Mouse (Mus musculus) MEL (cell line): Measurements from ENCODE around the gene Tmod1. TPM values are rescaled to one million over a fixed set of nuclear protein-coding genes. Genes with fewer than 3 reads are reported as not detected.

Experiments
- DNase-seq: peaks from one replicate; pipeline ENCODE4 v3.0.0; 2011; ENCODE audit warnings: low read depth, low spot score
- H3K27ac ChIP-seq: 2 replicates; pipeline ENCODE4 v1.5.1; 2012; ENCODE audit warnings: low read depth, mild to moderate bottlenecking, control low read depth, low read length, moderate library complexity; ENCODE audit not compliant: control insufficient read depth
- H3K27me3 ChIP-seq, 2 experiments: fragments of 150-350 bp in 1 of 2; sonication (generic) in 1 of 2; 2 replicates each; pipeline ENCODE4 v1.6.1; 2012; ENCODE audit warnings: low read length in 2 of 2, mild to moderate bottlenecking in 2 of 2, improper control_type of control experiment in 1 of 2, moderate library complexity in 1 of 2; ENCODE audit not compliant: insufficient read depth in 2 of 2, control insufficient read depth in 1 of 2
- H3K36me3 ChIP-seq, 2 experiments: 2 replicates each; pipeline ENCODE4 v1.6.1; 2012 to 2014; ENCODE audit warnings: low read length in 2 of 2, improper control_type of control experiment in 1 of 2, inconsistent platforms in 1 of 2, mild to moderate bottlenecking in 1 of 2; ENCODE audit not compliant: insufficient read depth in 2 of 2, control insufficient read depth in 1 of 2
- H3K4me1 ChIP-seq, 2 experiments: fragments of 150-350 bp in 1 of 2; sonication (generic) in 1 of 2; 2 replicates each; pipeline ENCODE4 v1.6.1; 2012; ENCODE audit warnings: low read length in 2 of 2, improper control_type of control experiment in 1 of 2, mild to moderate bottlenecking in 1 of 2; ENCODE audit not compliant: insufficient read depth in 2 of 2, control insufficient read depth in 1 of 2
- H3K4me3 ChIP-seq, 2 experiments: fragments of 150-350 bp in 1 of 2; sonication (generic) in 1 of 2; 2 replicates each; pipeline ENCODE4 v1.5.1; 2012; ENCODE audit warnings: low read depth in 2 of 2, low read length in 2 of 2, mild to moderate bottlenecking in 2 of 2, moderate library complexity in 2 of 2, control low read depth in 1 of 2, improper control_type of control experiment in 1 of 2; ENCODE audit not compliant: control insufficient read depth in 1 of 2, insufficient read depth in 1 of 2
- H3K79me2 ChIP-seq: 2 replicates; pipeline ENCODE4 v1.6.1; 2012; ENCODE audit warnings: mild to moderate bottlenecking, low read length, moderate library complexity; ENCODE audit not compliant: control insufficient read depth, poor library complexity, insufficient read depth
- H3K9ac ChIP-seq: 2 replicates; pipeline ENCODE4 v1.6.1; 2012; ENCODE audit warnings: low read depth, mild to moderate bottlenecking, control low read depth, low read length, moderate library complexity; ENCODE audit not compliant: control insufficient read depth, poor library complexity, severe bottlenecking
- H3K9me3 ChIP-seq: fragments of 150-350 bp; sonication (generic); replicated peaks from 2 replicates; pipeline ENCODE4 v1.6.1; 2012; ENCODE audit warnings: mild to moderate bottlenecking, low read length, improper control_type of control experiment, moderate library complexity; ENCODE audit not compliant: insufficient read depth
- BHLHE40 ChIP-seq: IDR thresholded peaks from 2 replicates; pipeline ENCODE4 v1.6.1; 2012; ENCODE audit warnings: low read depth, mild to moderate bottlenecking, inconsistent platforms, low read length, improper control_type of control experiment, borderline replicate concordance
- CHD1 ChIP-seq: IDR thresholded peaks from 2 replicates; pipeline ENCODE4 v1.6.1; 2012; ENCODE audit warnings: low read depth, mild to moderate bottlenecking, inconsistent platforms, low read length, improper control_type of control experiment
- CTCF ChIP-seq, 3 experiments: IDR thresholded peaks in 2 of 3; conservative IDR thresholded peaks in 1 of 3; 2 replicates each; pipeline ENCODE4 v1.5.1; 2011 to 2012; ENCODE audit warnings: low read length in 3 of 3, low read depth in 2 of 3, mild to moderate bottlenecking in 2 of 3, improper control_type of control experiment in 1 of 3, inconsistent platforms in 1 of 3, mixed read lengths in 1 of 3, moderate library complexity in 1 of 3; ENCODE audit not compliant: control insufficient read depth in 1 of 3, insufficient read depth in 1 of 3, poor library complexity in 1 of 3, severe bottlenecking in 1 of 3
- EP300 ChIP-seq, 2 experiments: IDR thresholded peaks; 2 replicates each; pipeline ENCODE4 v1.6.1; 2011; ENCODE audit warnings: improper control_type of control experiment in 2 of 2, low read length in 2 of 2, low read depth in 1 of 2, mild to moderate bottlenecking in 1 of 2
- GATA1 ChIP-seq: IDR thresholded peaks from 2 replicates; pipeline ENCODE4 v1.6.1; 2011; ENCODE audit warnings: low read depth, low read length, improper control_type of control experiment
- MAFK ChIP-seq: IDR thresholded peaks from 2 replicates; pipeline ENCODE4 v1.6.1; 2011; ENCODE audit warnings: low read depth, mild to moderate bottlenecking, low read length, improper control_type of control experiment, borderline replicate concordance
- MEF2A ChIP-seq: IDR thresholded peaks from 2 replicates; pipeline ENCODE4 v1.6.1; 2014; ENCODE audit warnings: low read depth, mild to moderate bottlenecking, inconsistent platforms, low read length, improper control_type of control experiment; ENCODE audit not compliant: poor library complexity, insufficient replicate concordance, severe bottlenecking; ENCODE audit errors: extremely low read depth
- MYC ChIP-seq: IDR thresholded peaks from 2 replicates; pipeline ENCODE4 v1.6.1; 2011; ENCODE audit warnings: low read depth, mild to moderate bottlenecking, low read length, improper control_type of control experiment, moderate library complexity
- POLR2AphosphoS2 ChIP-seq: IDR thresholded peaks from 2 replicates; pipeline ENCODE4 v1.6.1; 2011; ENCODE audit warnings: low read length, improper control_type of control experiment
- RAD21 ChIP-seq: IDR thresholded peaks from 2 replicates; pipeline ENCODE4 v1.6.1; 2011; ENCODE audit warnings: mild to moderate bottlenecking, low read depth, low read length, improper control_type of control experiment
- RCOR1 ChIP-seq: IDR thresholded peaks from 2 replicates; pipeline ENCODE4 v1.6.1; 2012; ENCODE audit warnings: low read depth, mild to moderate bottlenecking, inconsistent platforms, low read length, improper control_type of control experiment
- TBP ChIP-seq: IDR thresholded peaks from 2 replicates; pipeline ENCODE4 v1.8.0; 2011; ENCODE audit warnings: low read depth, low read length, improper control_type of control experiment
- TCF12 ChIP-seq: IDR thresholded peaks from 2 replicates; pipeline ENCODE4 v1.6.1; 2014; ENCODE audit warnings: low read depth, mild to moderate bottlenecking, inconsistent platforms, low read length, improper control_type of control experiment, moderate library complexity
- USF1 ChIP-seq: IDR thresholded peaks from 2 replicates; pipeline ENCODE4 v1.6.1; 2014; ENCODE audit warnings: low read depth, mild to moderate bottlenecking, inconsistent platforms, low read length, improper control_type of control experiment, moderate library complexity
- ZC3H11A ChIP-seq: IDR thresholded peaks from 2 replicates; pipeline ENCODE4 v1.6.1; 2012; ENCODE audit warnings: low read depth, mild to moderate bottlenecking, inconsistent platforms, low read length, improper control_type of control experiment
- ZKSCAN1 ChIP-seq: IDR thresholded peaks from 2 replicates; pipeline ENCODE4 v1.6.1; 2012; ENCODE audit warnings: low read depth, mild to moderate bottlenecking, inconsistent platforms, low read length, improper control_type of control experiment, moderate library complexity
- ZNF384 ChIP-seq: IDR thresholded peaks from 2 replicates; pipeline ENCODE4 v1.6.1; 2012; ENCODE audit warnings: low read depth, mild to moderate bottlenecking, inconsistent platforms, low read length, improper control_type of control experiment
- polyA plus RNA-seq, 2 experiments: library from polyadenylated mRNA; stranded (reverse) in 1 of 2; unstranded in 1 of 2; fragments of >175 nt in 1 of 2; fragments of >200 nt in 1 of 2; gene quantifications; 2 replicates each; pipeline versions ENCODE4 v1.2.1 to v1.2.4; 2012; ENCODE audit warnings: low replicate concordance in 2 of 2, low read depth in 1 of 2; ENCODE audit not compliant: insufficient read length in 2 of 2, insufficient read depth in 1 of 2, missing spikeins in 1 of 2
- total RNA-seq: library from RNA; depleted of rRNA; stranded (reverse); fragments of 300-350 nt; gene quantifications from 2 replicates; pipeline ENCODE4 v1.2.3, GENCODE M21; 2012

The Tmod1 gene
- total and polyA plus RNA-seq, 3 experiments, result 2.3 to 8.1 TPM; not detected in 1

GRCm38 (mm10) chr4:46076892-46077291 is 38.2 kb downstream of the Tmod1 start:
- no peak for TF ChIP-seq EP300 (IDR thresholded peaks at IDR 0.05; ENCODE audit: low read depth in 1 of 2, low read length in 2 of 2)
- TF ChIP-seq MEF2A, result no peak
- no peak for TF ChIP-seq POLR2AphosphoS2
- no peak for TF ChIP-seq ZNF384
- no peak for TF ChIP-seq CHD1
- TF ChIP-seq ZC3H11A, result no peak
- no peak for TF ChIP-seq ZKSCAN1
- no peak for TF ChIP-seq TBP
- no peak for TF ChIP-seq MAFK
- TF ChIP-seq TCF12, result no peak
- TF ChIP-seq BHLHE40, result no peak
- no peak for TF ChIP-seq GATA1
- TF ChIP-seq CTCF (IDR thresholded peaks at IDR 0.05 in 2 of 3, conservative IDR thresholded peaks at IDR 0.05 in 1 of 3; ENCODE audit: control insufficient read depth in 1 of 3, insufficient read depth in 1 of 3, low read depth in 2 of 3, low read length in 3 of 3, poor library complexity in 1 of 3, severe bottlenecking in 1 of 3), result no peak
- no peak for TF ChIP-seq RAD21
- DNase-seq, result peak; percentile 28
- Histone ChIP-seq H3K9me3 (no peaks in the 10 kb centered on the region), H3K79me2 (no peaks in the 10 kb centered on the region), H3K4me3 (no peak overlapping the region), H3K27ac (no peak overlapping the region), H3K27me3 (no peaks in the 10 kb centered on the region), H3K4me1 (peaks cover 0 to 13% of the 10 kb centered on the region in 2 experiments; a peak in 2 of 4 replicates), H3K36me3 (peaks cover 0 to 16% of the 10 kb centered on the region in 2 experiments; a peak in 2 of 4 replicates), H3K9ac (no peak overlapping the region)

GRCm38 (mm10) chr4:46080261-46080660 is 41.5 kb downstream of the Tmod1 start:
- no peak overlapping the region for H3K27ac ChIP-seq
- TF ChIP-seq MAFK, result no peak
- TF ChIP-seq CHD1, result no peak
- TF ChIP-seq MYC, result no peak
- TF ChIP-seq USF1, result no peak
- no peak for TF ChIP-seq RCOR1

More at GRCm38 (mm10) chr4:46080261-46080660, 41.5 kb downstream of the Tmod1 start:
- H3K9me3 ChIP-seq, result no peaks in the 10 kb centered on the region
- no peaks in the 10 kb centered on the region for H3K27me3 ChIP-seq
- H3K4me3 ChIP-seq, result no peak overlapping the region
- no peak for DNase-seq
- peaks cover 0 to 6% of the 10 kb centered on the region in 2 experiments; a peak in 2 of 4 replicates for H3K36me3 ChIP-seq
- H3K9ac ChIP-seq, result no peak overlapping the region
- no peaks in the 10 kb centered on the region for H3K79me2 ChIP-seq
- peaks cover 0 to 8% of the 10 kb centered on the region in 2 experiments; a peak in 2 of 4 replicates for H3K4me1 ChIP-seq
